Mouse (Mus musculus) liver (tissue): ENCODE results near the gene Fiz1.

Source experiments
- DNase-seq: peaks from one replicate; pipeline ENCODE4 v3.0.0-alpha.2; 2020; ENCODE audit warnings: mixed read lengths

The Fiz1 gene

GRCm38 (mm10) chr7:5014251-5015117 lies at the start of gene Fiz1, which contains the start of gene Zfp524:
Fiz1 (minus strand) TSS chr7:5014697.
Zfp524 (plus strand) TSS chr7:5014415.
- peak; percentile 98 for DNase-seq

- peak; percentile 80 for DNase-seq
These were observed 48.0 kb upstream of the Fiz1 start for GRCm38 (mm10) chr7:5062360-5063001.

GRCm38 (mm10) chr7:5061774-5062359 lies 47.4 kb upstream of the Fiz1 start, which contains the start of gene U2af2:
U2af2 (plus strand) TSS chr7:5062143.
- DNase-seq, result peak; percentile 97

- DNase-seq, result peak; percentile 96
These were observed 46.7 kb upstream of the Fiz1 start for GRCm38 (mm10) chr7:5060944-5061773.

- DNase-seq, result peak; percentile 88
These were observed 45.8 kb upstream of the Fiz1 start for GRCm38 (mm10) chr7:5060239-5060731.

GRCm38 (mm10) chr7:5059421-5059820 lies 44.9 kb upstream of the Fiz1 start:
- no peak for DNase-seq

GRCm38 (mm10) chr7:5058631-5059030 lies 44.1 kb upstream of the Fiz1 start:
- DNase-seq, result no peak

- peak; percentile 32 for DNase-seq
These were observed 43.3 kb upstream of the Fiz1 start for GRCm38 (mm10) chr7:5057804-5058203.

GRCm38 (mm10) chr7:5057381-5057780 lies 42.9 kb upstream of the Fiz1 start:
- DNase-seq, result no peak

- DNase-seq, result peak; percentile 26
These were observed 42.3 kb upstream of the Fiz1 start for GRCm38 (mm10) chr7:5056651-5057263.

- no peak for DNase-seq
These were observed 39.1 kb upstream of the Fiz1 start for GRCm38 (mm10) chr7:5053456-5054179.

GRCm38 (mm10) chr7:5052931-5053343 lies 38.4 kb upstream of the Fiz1 start:
- no peak for DNase-seq

GRCm38 (mm10) chr7:5052438-5052837 lies 37.9 kb upstream of the Fiz1 start:
- no peak for DNase-seq

GRCm38 (mm10) chr7:5051193-5052192 lies 37.0 kb upstream of the Fiz1 start, which contains the start of gene Zfp580:
Zfp580 (plus strand) TSS chr7:5051538.
- DNase-seq, result peak; percentile 43

- no peak for DNase-seq
These were observed 32.8 kb upstream of the Fiz1 start for GRCm38 (mm10) chr7:5047313-5047712.

GRCm38 (mm10) chr7:5046112-5046511 lies 31.6 kb upstream of the Fiz1 start:
- DNase-seq, result no peak

GRCm38 (mm10) chr7:5044981-5045380 lies 30.5 kb upstream of the Fiz1 start:
- DNase-seq, result no peak

- DNase-seq, result no peak
These were observed 24.4 kb upstream of the Fiz1 start for GRCm38 (mm10) chr7:5038940-5039339.

GRCm38 (mm10) chr7:5038109-5038732 lies 23.7 kb upstream of the Fiz1 start, which contains the start of gene Zfp784:
Zfp784 (minus strand) TSS chr7:5038446.
- DNase-seq, result peak; percentile 95
